Mouse (Mus musculus): ENCODE measurements around the gene Rnpep.
"Not testable (repeated sequence)": the region's sequence is repeated elsewhere in the genome, so short reads cannot be mapped to it uniquely, and the experiment has no call there.

The Rnpep gene

GRCm38 (mm10) chr1:135258380-135259127 lies 25.3 kb downstream of the Rnpep start, which contains the start of gene Elf3:
Gene Elf3 (minus strand): TSS chr1:135258568.
- DNase-seq (ENCODE audit: low read depth, low spot score) = peak; percentile 78

- DNase-seq (ENCODE audit: low read depth, low spot score) = no peak
Measured at GRCm38 (mm10) chr1:135256299-135256698, 27.6 kb downstream of the Rnpep start.

DNA sequence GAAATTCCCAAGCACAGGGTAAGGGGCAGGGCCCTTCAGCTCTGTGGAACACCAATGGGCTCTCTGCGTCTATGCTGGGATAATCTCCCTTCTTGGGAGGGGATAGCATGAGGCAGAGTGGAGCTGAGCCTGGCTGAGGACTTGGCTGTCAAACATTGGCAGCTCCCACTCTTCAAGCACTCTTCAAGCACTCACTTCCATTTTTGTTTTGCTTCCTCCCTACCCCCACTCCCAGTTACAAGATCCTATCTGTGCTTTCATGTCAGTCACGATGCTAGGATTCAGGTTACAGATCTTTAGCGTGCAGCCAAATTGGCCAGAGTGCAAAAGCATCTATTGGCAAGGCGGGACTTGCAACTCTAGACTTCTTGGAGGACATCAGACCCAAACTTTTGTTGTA lies 31.0 kb downstream of the Rnpep start:
- no peak for DNase-seq (ENCODE audit: low read depth, low spot score)

GRCm38 (mm10) chr1:135251405-135251804 lies 32.5 kb downstream of the Rnpep start:
- DNase-seq (ENCODE audit: low read depth, low spot score) = no peak

DNA sequence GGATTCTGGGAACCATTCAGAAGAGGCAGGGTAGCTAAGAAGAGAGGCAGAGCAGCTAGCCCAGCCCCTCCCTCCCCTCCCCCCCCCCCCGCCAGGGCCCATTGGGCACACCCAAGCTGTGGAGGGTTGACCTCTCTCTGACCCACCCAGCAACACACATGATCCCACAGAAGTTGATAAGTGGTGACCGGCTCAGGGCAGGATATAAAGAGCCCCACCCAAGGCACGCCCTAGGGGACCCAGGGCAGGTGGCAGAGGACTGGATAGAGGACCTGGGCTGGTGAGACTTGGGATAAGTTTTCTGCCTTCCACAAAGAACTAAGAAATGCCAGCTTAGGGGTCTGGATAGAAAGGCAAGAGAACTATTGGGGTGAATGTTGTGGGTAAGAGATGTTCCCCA lies 33.2 kb downstream of the Rnpep start:
- DNase-seq (ENCODE audit: low read depth, low spot score) = no peak

- DNase-seq (ENCODE audit: low read depth, low spot score) = no peak
Measured at GRCm38 (mm10) chr1:135248434-135248850, 35.4 kb downstream of the Rnpep start.

- no peak for DNase-seq (ENCODE audit: low read depth, low spot score)
Measured at GRCm38 (mm10) chr1:135244014-135244413, 39.9 kb downstream of the Rnpep start.

GRCm38 (mm10) chr1:135240206-135240605 lies 43.7 kb downstream of the Rnpep start:
- not testable (repeated sequence) for DNase-seq (ENCODE audit: low read depth, low spot score)

DNA sequence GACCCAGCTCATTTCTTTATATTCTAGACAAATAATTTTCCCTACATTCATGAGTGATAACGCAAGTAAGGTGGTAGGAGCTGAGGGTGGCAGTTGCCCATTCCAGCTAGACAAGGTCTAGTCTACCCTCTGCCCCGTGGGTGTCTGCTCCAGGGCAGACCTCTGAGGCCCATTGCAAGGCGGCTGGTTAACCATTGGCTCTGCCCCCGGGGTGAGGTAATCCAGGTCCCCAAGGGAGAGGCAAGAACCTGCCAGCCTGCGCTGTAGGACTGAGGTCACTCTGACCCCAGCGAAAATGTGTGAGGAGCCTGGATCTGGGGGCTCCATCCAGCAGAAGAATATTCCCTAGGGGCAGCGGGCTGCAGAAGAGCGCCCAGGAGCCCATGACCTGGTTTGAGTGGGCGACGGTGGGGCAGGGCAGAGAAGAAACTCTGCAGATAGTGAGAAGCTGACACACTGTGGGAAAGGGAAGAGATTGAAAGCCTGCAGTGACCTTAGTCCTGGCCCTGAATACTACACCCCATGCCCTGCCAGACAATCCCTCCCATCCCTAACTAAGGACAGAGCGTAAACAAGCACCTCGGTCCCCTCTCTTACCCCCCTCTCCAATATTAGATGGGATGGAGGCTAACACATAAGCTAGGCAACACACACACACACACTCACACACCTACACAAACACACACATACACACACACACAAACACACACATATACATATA lies 46.6 kb downstream of the Rnpep start:
- DNase-seq (ENCODE audit: low read depth, low spot score) = no peak

- DNase-seq (ENCODE audit: low read depth, low spot score) = no peak
Measured at GRCm38 (mm10) chr1:135234771-135235170, 49.1 kb downstream of the Rnpep start.

GRCm38 (mm10) chr1:135233961-135234360 lies 49.9 kb downstream of the Rnpep start:
- no peak for DNase-seq (ENCODE audit: low read depth, low spot score)

DNA sequence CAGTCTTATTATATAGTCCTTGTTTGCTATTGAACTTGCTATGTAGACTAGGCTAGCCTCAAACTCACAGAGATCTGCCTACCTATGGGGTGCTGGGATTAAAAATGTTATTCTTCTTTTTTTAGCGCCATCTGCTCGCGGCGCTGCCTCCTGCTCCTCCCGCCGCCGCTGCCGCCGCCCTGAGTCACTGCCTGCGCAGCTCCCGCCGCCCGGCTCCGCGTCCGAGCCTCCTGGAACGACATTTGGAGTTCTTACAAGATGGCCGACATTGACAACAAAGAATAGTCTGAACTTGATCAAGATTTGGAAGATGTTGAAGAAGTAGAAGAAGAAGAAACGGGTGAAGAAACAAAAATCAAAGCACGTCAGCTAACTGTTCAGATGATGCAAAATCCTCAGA lies 52.0 kb downstream of the Rnpep start:
- not testable (repeated sequence) for DNase-seq (ENCODE audit: low read depth, low spot score)

GRCm38 (mm10) chr1:135227339-135227950 lies 56.4 kb downstream of the Rnpep start:
- no peak for DNase-seq (ENCODE audit: low read depth, low spot score)

GRCm38 (mm10) chr1:135224981-135225604 lies 58.8 kb downstream of the Rnpep start:
- no peak for DNase-seq (ENCODE audit: low read depth, low spot score)

- DNase-seq (ENCODE audit: low read depth, low spot score) = no peak
Measured at GRCm38 (mm10) chr1:135224147-135224546, 59.7 kb downstream of the Rnpep start.

DNA sequence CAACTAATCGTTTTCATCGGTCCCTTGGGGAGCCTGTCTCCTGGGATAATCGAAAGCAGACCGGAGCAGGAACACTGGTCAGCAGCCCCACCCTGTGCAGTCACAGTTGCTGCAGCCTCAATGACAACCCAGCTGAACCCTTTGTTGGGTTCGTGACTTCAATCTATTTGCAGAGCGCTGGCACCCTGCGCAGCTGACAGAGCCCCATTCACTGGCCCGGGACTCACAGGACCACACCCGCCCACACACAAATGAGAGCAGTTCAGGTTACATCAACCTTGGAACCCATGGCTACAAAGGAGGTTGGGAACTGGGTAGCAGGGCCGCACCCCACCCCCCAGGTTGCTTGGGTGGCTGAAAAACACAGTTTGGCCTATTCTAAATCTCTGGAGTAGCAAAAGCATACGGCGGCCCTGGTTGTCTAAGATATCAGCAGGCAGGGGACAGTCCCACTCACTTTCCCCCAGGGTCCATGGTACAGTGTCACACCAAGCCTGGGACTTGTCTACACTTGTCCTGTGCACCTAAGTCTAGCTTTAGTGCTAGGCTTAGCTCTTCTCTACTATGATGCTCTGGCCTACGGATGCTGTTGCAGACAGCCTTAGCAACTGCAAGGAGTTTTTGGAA lies 66.2 kb downstream of the Rnpep start:
- DNase-seq (ENCODE audit: low read depth, low spot score) = no peak

GRCm38 (mm10) chr1:135213772-135214640 lies 69.9 kb downstream of the Rnpep start:
- no peak for DNase-seq (ENCODE audit: low read depth, low spot score)

All from forelimb bud, embryonic 11.5 days (tissue).